Mouse (Mus musculus) megakaryocyte, embryonic 14.5 days (primary cell): ENCODE data around the gene Mrpl48. TPM values are rescaled to one million over a fixed set of nuclear protein-coding genes. Genes with fewer than 3 reads are reported as not detected.
"Not testable (repeated sequence)": the region's sequence is repeated elsewhere in the genome, so short reads cannot be mapped to it uniquely, and the experiment has no call there.

Source experiments
- H3K27me3 ChIP-seq: replicated peaks from 2 replicates; pipeline ENCODE3; 2012; ENCODE audit warnings: inconsistent platforms
- H3K36me3 ChIP-seq: replicated peaks from 2 replicates; pipeline ENCODE3; 2012; ENCODE audit warnings: low read length, inconsistent platforms, mixed read lengths
- H3K4me1 ChIP-seq: 2 replicates; pipeline ENCODE4 v1.6.1; 2012; ENCODE audit warnings: inconsistent platforms
- H3K4me3 ChIP-seq: replicated peaks from 2 replicates; pipeline ENCODE3; 2012; ENCODE audit warnings: moderate library complexity, mild to moderate bottlenecking, inconsistent platforms
- H3K9me3 ChIP-seq: 2 replicates; pipeline ENCODE4 v1.6.1; 2012; ENCODE audit warnings: inconsistent platforms
- FLI1 ChIP-seq: IDR thresholded peaks from 2 replicates; pipeline ENCODE4 v1.6.1; 2012; ENCODE audit warnings: low read length, inconsistent platforms, mixed read lengths
- GATA1 ChIP-seq: IDR thresholded peaks from 3 replicates; pipeline ENCODE4 v1.6.1; 2012; ENCODE audit warnings: mixed read lengths, low read length, inconsistent platforms, borderline replicate concordance
- polyA plus RNA-seq: library from polyadenylated mRNA; stranded (reverse); fragments of >175 nt; gene quantifications from 2 replicates; pipeline ENCODE4 v1.2.3, GENCODE M21; 2012; ENCODE audit warnings: low replicate concordance; ENCODE audit not compliant: insufficient read depth

Gene Mrpl48
- polyA plus RNA-seq, 1 experiment, result 6.0 TPM

- TF ChIP-seq GATA1, result no peak
- no peak for TF ChIP-seq FLI1
Measured at GRCm38 (mm10) chr7:100590504-100590844, 17.6 kb downstream of the Mrpl48 start.

GRCm38 (mm10) chr7:100589816-100590215, 18.3 kb downstream of the Mrpl48 start:
- no peak for TF ChIP-seq FLI1
- Histone ChIP-seq H3K4me3 (no peak overlapping the region), H3K9me3 (no peaks in the 10 kb centered on the region), H3K36me3 (no peaks in the 10 kb centered on the region), H3K4me1 (peaks cover 23% of the 10 kb centered on the region), H3K27me3 (no peaks in the 10 kb centered on the region)

More at GRCm38 (mm10) chr7:100590504-100590844, 17.6 kb downstream of the Mrpl48 start:
- Histone ChIP-seq H3K4me1 (peaks cover 23% of the 10 kb centered on the region), H3K9me3 (no peaks in the 10 kb centered on the region), H3K27me3 (no peaks in the 10 kb centered on the region), H3K4me3 (peak overlapping the region; percentile 93), H3K36me3 (no peaks in the 10 kb centered on the region)

GRCm38 (mm10) chr7:100582727-100583236, 25.3 kb downstream of the Mrpl48 start:
- Histone ChIP-seq H3K4me3 (peak overlapping the region; percentile 94), H3K4me1 (peaks cover 25% of the 10 kb centered on the region; the same call in 1 of the 2 replicates), H3K9me3 (no peaks in the 10 kb centered on the region), H3K27me3 (no peaks in the 10 kb centered on the region), H3K36me3 (no peaks in the 10 kb centered on the region)
- TF ChIP-seq GATA1 (no peak), FLI1 (no peak)

- Histone ChIP-seq H3K4me1 (peaks cover 25% of the 10 kb centered on the region; the same call in 1 of the 2 replicates), H3K9me3 (no peaks in the 10 kb centered on the region), H3K36me3 (no peaks in the 10 kb centered on the region), H3K4me3 (peak overlapping the region; percentile 94), H3K27me3 (no peaks in the 10 kb centered on the region)
- no peak for TF ChIP-seq GATA1
- TF ChIP-seq FLI1, result no peak
Measured at GRCm38 (mm10) chr7:100582235-100582634, 25.9 kb downstream of the Mrpl48 start.

GRCm38 (mm10) chr7:100578794-100579193, 29.3 kb downstream of the Mrpl48 start:
- no peaks in the 10 kb centered on the region for H3K27me3 ChIP-seq
- H3K9me3 ChIP-seq, result no peaks in the 10 kb centered on the region
- H3K36me3 ChIP-seq, result peaks cover 3% of the 10 kb centered on the region
- H3K4me1 ChIP-seq, result peaks cover 25% of the 10 kb centered on the region; the same call in 1 of the 2 replicates
- H3K4me3 ChIP-seq, result no peak overlapping the region
- TF ChIP-seq FLI1, result no peak
- TF ChIP-seq GATA1, result no peak

GRCm38 (mm10) chr7:100572704-100573103, 35.4 kb downstream of the Mrpl48 start:
- Histone ChIP-seq H3K36me3 (peaks cover 12% of the 10 kb centered on the region), H3K9me3 (no peaks in the 10 kb centered on the region), H3K27me3 (no peaks in the 10 kb centered on the region), H3K4me1 (peaks cover 46% of the 10 kb centered on the region), H3K4me3 (no peak overlapping the region)
- TF ChIP-seq GATA1 (no peak), FLI1 (no peak)

GRCm38 (mm10) chr7:100572061-100572460, 36.0 kb downstream of the Mrpl48 start:
- H3K27me3 ChIP-seq, result no peaks in the 10 kb centered on the region
- H3K4me1 ChIP-seq, result peaks cover 47% of the 10 kb centered on the region
- H3K9me3 ChIP-seq, result peaks cover 3% of the 10 kb centered on the region; the same call in 1 of the 2 replicates
- TF ChIP-seq FLI1 (no peak), GATA1 (no peak)
- H3K36me3 ChIP-seq, result peaks cover 18% of the 10 kb centered on the region
- no peak overlapping the region for H3K4me3 ChIP-seq

- Histone ChIP-seq H3K9me3 (peaks cover 3% of the 10 kb centered on the region; the same call in 1 of the 2 replicates), H3K4me3 (no peak overlapping the region)
- no peak for TF ChIP-seq GATA1
- TF ChIP-seq FLI1, result no peak
Measured at GRCm38 (mm10) chr7:100570930-100571715, 37.0 kb downstream of the Mrpl48 start.

GRCm38 (mm10) chr7:100569907-100570306, 38.2 kb downstream of the Mrpl48 start:
- Histone ChIP-seq H3K4me1 (peaks cover 47% of the 10 kb centered on the region), H3K27me3 (no peaks in the 10 kb centered on the region), H3K36me3 (peaks cover 29% of the 10 kb centered on the region), H3K9me3 (peaks cover 3% of the 10 kb centered on the region; the same call in 1 of the 2 replicates), H3K4me3 (no peak overlapping the region)
- TF ChIP-seq GATA1, result no peak
- TF ChIP-seq FLI1, result no peak

More at GRCm38 (mm10) chr7:100570930-100571715, 37.0 kb downstream of the Mrpl48 start:
- Histone ChIP-seq H3K4me1 (peaks cover 47% of the 10 kb centered on the region), H3K27me3 (no peaks in the 10 kb centered on the region), H3K36me3 (peaks cover 21% of the 10 kb centered on the region)

- H3K4me3 ChIP-seq, H3K27me3 ChIP-seq, H3K9me3 ChIP-seq: not testable (repeated sequence)
- H3K4me1 ChIP-seq, result peaks cover 40% of the 10 kb centered on the region
- peaks cover 29% of the 10 kb centered on the region for H3K36me3 ChIP-seq
Measured at GRCm38 (mm10) chr7:100567238-100567637, 40.9 kb downstream of the Mrpl48 start.
